Mouse (Mus musculus) left cerebral cortex, postnatal 36 days (tissue): Measurements from ENCODE around the gene Ighmbp2. TPM values are rescaled to one million over a fixed set of nuclear protein-coding genes. Genes with fewer than 3 reads are reported as not detected.
"Not testable (repeated sequence)": the region's sequence is repeated elsewhere in the genome, so short reads cannot be mapped to it uniquely, and the experiment has no call there.

Experiments used
- DNase-seq, 2 experiments: peaks; one replicate each; pipeline ENCODE4 v3.0.0; 2021 to 2022; ENCODE audit warnings: low spot score in 2 of 2, mixed read lengths in 1 of 2
- intact Hi-C: fragments of 180-260 bp; cut with DNase I; formaldehyde crosslinking; loops from one replicate; pipeline ENCODE4 v1.15.1; 2025
- microRNA-seq: library from miRNA; unstranded; fragments of <30 nt; microRNA quantifications from one replicate; pipeline ENCODE4 v1.2.0, GENCODE M21; 2022
- total RNA-seq, 2 experiments: library from RNA; stranded (reverse); gene quantifications; 2 replicates each; pipeline ENCODE4 v1.2.3; 2021

Gene Ighmbp2
- total RNA-seq, 2 experiments from 2014 or later: 10.7 TPM

- intact Hi-C loops, DNase-seq: not testable (repeated sequence)
Observed at GRCm38 (mm10) chr19:3214937-3215336, 67.9 kb downstream of the Ighmbp2 start.

Small RNA genes within 50 kb of the gene (microRNA-seq; reads per million reads assigned to microRNA genes)
- gene Mir6984: 2.0 reads per million

Other genes starting within 250 kb of the Ighmbp2 start
- 10 to 100 TPM; 49.8 to 55.3 TPM for gene Mrpl21, start 116 bp downstream of the Ighmbp2 start, total RNA-seq
- 10 to 100 TPM; 25.5 to 31.1 TPM for gene Cpt1a, start 39.3 kb upstream of the Ighmbp2 start, total RNA-seq
- under 1 TPM; 0.20 to 0.48 TPM for gene Tesmin, start 105.8 kb upstream of the Ighmbp2 start, total RNA-seq
- under 1 TPM in 1 of 2 experiments, not detected in 1; 0.52 TPM for gene Gal, start 131.5 kb upstream of the Ighmbp2 start, total RNA-seq